Mouse (Mus musculus): ENCODE measurements around the gene Tes. TPM values are rescaled to one million over a fixed set of nuclear protein-coding genes. Genes with fewer than 3 reads are reported as not detected.
A peak's percentile ranks its signal among the peaks of the same experiment; 100 is the strongest.

Tes gene
- polyA plus RNA-seq, 1 experiment from 2014 or later: 13.8 TPM

- Histone ChIP-seq H3K36me3 (ENCODE audit: control insufficient read depth, insufficient read depth) (no peaks in the 10 kb centered on the region), H3K27ac (ENCODE audit: low read length) (no peak overlapping the region), H3K27me3 (ENCODE audit: control insufficient read depth, insufficient read depth, low read length) (0 out of 2 replicates have a peak, but pooled peaks cover 2% of the 10 kb centered on the region), H3K9ac (ENCODE audit: low read length) (no peak overlapping the region), H3K9me3 (replicated peaks; ENCODE audit: control insufficient read depth, low read length) (no peaks in the 10 kb centered on the region), H3K4me1 (ENCODE audit: control insufficient read depth, insufficient read depth, low read length) (no peaks in the 10 kb centered on the region), H3K4me3 (ENCODE audit: low read length) (no peak overlapping the region), H3K4me2 (ENCODE audit: low read depth, low read length) (no peak overlapping the region)
- ATAC-seq (replicated peaks; ENCODE audit: extremely low read depth, insufficient read depth, low FRiP score): no peak
- WGBS: 65% methylated on average over 6 of the region's 6 CpGs
Measured at GRCm38 (mm10) chr6:17087485-17087884, 22.5 kb downstream of the Tes start.

- no peak overlapping the region for H3K9ac ChIP-seq (ENCODE audit: low read length)
- H3K4me2 ChIP-seq (ENCODE audit: low read depth, low read length): no peak overlapping the region
- no peak overlapping the region for H3K4me3 ChIP-seq (ENCODE audit: low read length)
- H3K27me3 ChIP-seq (ENCODE audit: control insufficient read depth, insufficient read depth, low read length): no peaks in the 10 kb centered on the region; the same call in 1 of the 2 replicates
- H3K9me3 ChIP-seq (replicated peaks; ENCODE audit: control insufficient read depth, low read length): no peaks in the 10 kb centered on the region
- WGBS: 89% methylated on average over 8 of the region's 8 CpGs
- no peaks in the 10 kb centered on the region for H3K4me1 ChIP-seq (ENCODE audit: control insufficient read depth, insufficient read depth, low read length)
- no peaks in the 10 kb centered on the region for H3K36me3 ChIP-seq (ENCODE audit: control insufficient read depth, insufficient read depth)
- no peak for ATAC-seq (replicated peaks; ENCODE audit: extremely low read depth, insufficient read depth, low FRiP score)
- H3K27ac ChIP-seq (ENCODE audit: low read length): no peak overlapping the region
Measured at GRCm38 (mm10) chr6:17097301-17097700, 32.4 kb downstream of the Tes start.

- H3K27ac ChIP-seq (ENCODE audit: low read length): no peak overlapping the region
- H3K9me3 ChIP-seq (replicated peaks; ENCODE audit: control insufficient read depth, low read length): no peaks in the 10 kb centered on the region
- no peak for ATAC-seq (replicated peaks; ENCODE audit: extremely low read depth, insufficient read depth, low FRiP score)
- H3K4me1 ChIP-seq (ENCODE audit: control insufficient read depth, insufficient read depth, low read length): no peaks in the 10 kb centered on the region
- no peak overlapping the region for H3K4me3 ChIP-seq (ENCODE audit: low read length)
- H3K9ac ChIP-seq (ENCODE audit: low read length): no peak overlapping the region
- no peaks in the 10 kb centered on the region; the same call in 1 of the 2 replicates for H3K27me3 ChIP-seq (ENCODE audit: control insufficient read depth, insufficient read depth, low read length)
- no peak overlapping the region for H3K4me2 ChIP-seq (ENCODE audit: low read depth, low read length)
- no peaks in the 10 kb centered on the region for H3K36me3 ChIP-seq (ENCODE audit: control insufficient read depth, insufficient read depth)
- WGBS: 84% methylated on average over 9 of the region's 9 CpGs
Measured at GRCm38 (mm10) chr6:17098559-17098958, 33.6 kb downstream of the Tes start.

GRCm38 (mm10) chr6:17099477-17100130, 34.7 kb downstream of the Tes start:
- Histone ChIP-seq H3K4me3 (ENCODE audit: low read length) (no peak overlapping the region), H3K9ac (ENCODE audit: low read length) (no peak overlapping the region), H3K4me1 (ENCODE audit: control insufficient read depth, insufficient read depth, low read length) (no peaks in the 10 kb centered on the region), H3K27me3 (ENCODE audit: control insufficient read depth, insufficient read depth, low read length) (no peaks in the 10 kb centered on the region; the same call in 1 of the 2 replicates), H3K9me3 (replicated peaks; ENCODE audit: control insufficient read depth, low read length) (no peaks in the 10 kb centered on the region), H3K36me3 (ENCODE audit: control insufficient read depth, insufficient read depth) (no peaks in the 10 kb centered on the region), H3K27ac (ENCODE audit: low read length) (no peak overlapping the region), H3K4me2 (ENCODE audit: low read depth, low read length) (0 out of 2 replicates have a peak overlapping the region, but pooled peaks have one; percentile 11)
- ATAC-seq (replicated peaks; ENCODE audit: extremely low read depth, insufficient read depth, low FRiP score): no peak
- 74% methylated on average over 25 of the region's 25 CpGs for WGBS

- H3K27me3 ChIP-seq (ENCODE audit: control insufficient read depth, insufficient read depth, low read length): no peaks in the 10 kb centered on the region; the same call in 1 of the 2 replicates
- no peak overlapping the region for H3K4me3 ChIP-seq (ENCODE audit: low read length)
- H3K36me3 ChIP-seq (ENCODE audit: control insufficient read depth, insufficient read depth): no peaks in the 10 kb centered on the region
- no peak overlapping the region for H3K27ac ChIP-seq (ENCODE audit: low read length)
- no peaks in the 10 kb centered on the region for H3K4me1 ChIP-seq (ENCODE audit: control insufficient read depth, insufficient read depth, low read length)
- H3K9ac ChIP-seq (ENCODE audit: low read length): no peak overlapping the region
- no peak for ATAC-seq (replicated peaks; ENCODE audit: extremely low read depth, insufficient read depth, low FRiP score)
- H3K4me2 ChIP-seq (ENCODE audit: low read depth, low read length): no peak overlapping the region
- no peaks in the 10 kb centered on the region for H3K9me3 ChIP-seq (replicated peaks; ENCODE audit: control insufficient read depth, low read length)
Measured at GRCm38 (mm10) chr6:17105714-17106113, 40.8 kb downstream of the Tes start.

- no peak for ATAC-seq (replicated peaks; ENCODE audit: extremely low read depth, insufficient read depth, low FRiP score)
- H3K9ac ChIP-seq (ENCODE audit: low read length): no peak overlapping the region
- H3K4me3 ChIP-seq (ENCODE audit: low read length): no peak overlapping the region
- H3K36me3 ChIP-seq (ENCODE audit: control insufficient read depth, insufficient read depth): no peaks in the 10 kb centered on the region
- H3K4me2 ChIP-seq (ENCODE audit: low read depth, low read length): no peak overlapping the region
- H3K27me3 ChIP-seq (ENCODE audit: control insufficient read depth, insufficient read depth, low read length): no peaks in the 10 kb centered on the region
- H3K4me1 ChIP-seq (ENCODE audit: control insufficient read depth, insufficient read depth, low read length): no peaks in the 10 kb centered on the region
- no peak overlapping the region for H3K27ac ChIP-seq (ENCODE audit: low read length)
- WGBS: 90% methylated on average over 5 of the region's 5 CpGs
- no peaks in the 10 kb centered on the region for H3K9me3 ChIP-seq (replicated peaks; ENCODE audit: control insufficient read depth, low read length)
Measured at GRCm38 (mm10) chr6:17106493-17106892, 41.5 kb downstream of the Tes start.

GRCm38 (mm10) chr6:17109204-17109603, 44.3 kb downstream of the Tes start:
- H3K27me3 ChIP-seq (ENCODE audit: control insufficient read depth, insufficient read depth, low read length): no peaks in the 10 kb centered on the region
- WGBS: 64% methylated on average over 4 of the region's 4 CpGs

GRCm38 (mm10) chr6:17110564-17111100, 45.7 kb downstream of the Tes start:
- Histone ChIP-seq H3K4me3 (ENCODE audit: low read length) (no peak overlapping the region), H3K4me1 (ENCODE audit: control insufficient read depth, insufficient read depth, low read length) (peaks cover 4% of the 10 kb centered on the region; the same call in 1 of the 2 replicates), H3K27ac (ENCODE audit: low read length) (no peak overlapping the region), H3K36me3 (ENCODE audit: control insufficient read depth, insufficient read depth) (no peaks in the 10 kb centered on the region), H3K4me2 (ENCODE audit: low read depth, low read length) (no peak overlapping the region), H3K9me3 (replicated peaks; ENCODE audit: control insufficient read depth, low read length) (no peaks in the 10 kb centered on the region), H3K9ac (ENCODE audit: low read length) (no peak overlapping the region), H3K27me3 (ENCODE audit: control insufficient read depth, insufficient read depth, low read length) (no peaks in the 10 kb centered on the region)
- 57% methylated on average over 6 of the region's 6 CpGs for WGBS
- ATAC-seq (replicated peaks; ENCODE audit: extremely low read depth, insufficient read depth, low FRiP score): no peak

More at GRCm38 (mm10) chr6:17109204-17109603, 44.3 kb downstream of the Tes start:
- no peak for ATAC-seq (replicated peaks; ENCODE audit: extremely low read depth, insufficient read depth, low FRiP score)
- Histone ChIP-seq H3K4me2 (ENCODE audit: low read depth, low read length) (no peak overlapping the region), H3K9ac (ENCODE audit: low read length) (no peak overlapping the region), H3K4me1 (ENCODE audit: control insufficient read depth, insufficient read depth, low read length) (no peaks in the 10 kb centered on the region), H3K4me3 (ENCODE audit: low read length) (no peak overlapping the region), H3K27ac (ENCODE audit: low read length) (no peak overlapping the region), H3K36me3 (ENCODE audit: control insufficient read depth, insufficient read depth) (no peaks in the 10 kb centered on the region), H3K9me3 (replicated peaks; ENCODE audit: control insufficient read depth, low read length) (no peaks in the 10 kb centered on the region)

- H3K4me3 ChIP-seq (ENCODE audit: low read length): no peak overlapping the region
- no peak overlapping the region for H3K27ac ChIP-seq (ENCODE audit: low read length)
- WGBS: 89% methylated on average over 1 of the region's 1 CpGs
- H3K36me3 ChIP-seq (ENCODE audit: control insufficient read depth, insufficient read depth): no peaks in the 10 kb centered on the region
- H3K9ac ChIP-seq (ENCODE audit: low read length): no peak overlapping the region
- H3K27me3 ChIP-seq (ENCODE audit: control insufficient read depth, insufficient read depth, low read length): no peaks in the 10 kb centered on the region
- H3K4me1 ChIP-seq (ENCODE audit: control insufficient read depth, insufficient read depth, low read length): peaks cover 8% of the 10 kb centered on the region; the same call in 1 of the 2 replicates
- ATAC-seq (replicated peaks; ENCODE audit: extremely low read depth, insufficient read depth, low FRiP score): no peak
- H3K4me2 ChIP-seq (ENCODE audit: low read depth, low read length): no peak overlapping the region
- H3K9me3 ChIP-seq (replicated peaks; ENCODE audit: control insufficient read depth, low read length): no peaks in the 10 kb centered on the region
Measured at GRCm38 (mm10) chr6:17112081-17112480, 47.1 kb downstream of the Tes start.

Measured in heart, embryonic 16.5 days (tissue).